Mouse (Mus musculus) liver, embryonic 14.5 days (tissue): ENCODE measurements at regions not wholly inside any gene's neighbourhood (a gene's known extent, or its start where the extent isn't known, plus 50 kb on each side); places are given as distances from the start of the nearest gene placed in this dataset.

Source experiments
- ATAC-seq: fragments of 200-750 bp; cut with Nextera tagmentation; 2 replicates; pipeline ENCODE4 v1.8.0; 2017; ENCODE audit warnings: moderate number of reproducible peaks, mild to moderate bottlenecking, moderate library complexity; ENCODE audit not compliant: insufficient read depth
- DNase-seq, 3 experiments: peaks; one replicate each; pipeline ENCODE4 v3.0.0-alpha.2; 2012 to 2013; ENCODE audit warnings: low read depth in 3 of 3, low spot score in 3 of 3
- H3K27ac ChIP-seq: fragments of 300-500 bp; sonication (generic); 2 replicates; pipeline ENCODE4 v1.5.1; 2014; ENCODE audit warnings: moderate library complexity, mild to moderate bottlenecking, control low read depth, inconsistent platforms
- H3K27me3 ChIP-seq: fragments of 300-500 bp; sonication (generic); 2 replicates; pipeline ENCODE4 v1.6.1; 2014; ENCODE audit warnings: mild to moderate bottlenecking, low read length, moderate library complexity; ENCODE audit not compliant: control insufficient read depth, insufficient read depth
- H3K36me3 ChIP-seq: fragments of 300-500 bp; sonication (generic); replicated peaks from 2 replicates; pipeline ENCODE4 v1.6.1; 2014; ENCODE audit warnings: low read depth; ENCODE audit not compliant: control insufficient read depth, insufficient read depth
- H3K4me1 ChIP-seq, 2 experiments: fragments of 200-500 bp in 1 of 2; fragments of 300-500 bp in 1 of 2; sonication (generic) in 1 of 2; replicated peaks; 2 replicates each; pipeline ENCODE4 v1.6.1; 2012 to 2014; ENCODE audit warnings: antibody characterized with exemption in 1 of 2, inconsistent platforms in 1 of 2, low read length in 1 of 2; ENCODE audit not compliant: control insufficient read depth in 2 of 2, insufficient read depth in 2 of 2
- H3K4me2 ChIP-seq: fragments of 300-500 bp; sonication (generic); 2 replicates; pipeline ENCODE4 v1.6.1; 2014; ENCODE audit warnings: low read depth, mild to moderate bottlenecking, control low read depth, moderate library complexity
- H3K4me3 ChIP-seq, 2 experiments: fragments of 200-500 bp in 1 of 2; fragments of 300-500 bp in 1 of 2; sonication (generic) in 1 of 2; 2 replicates each; pipeline ENCODE4 v1.5.1; 2012 to 2014; ENCODE audit warnings: low read depth in 2 of 2, low read length in 2 of 2, mild to moderate bottlenecking in 2 of 2, control low read depth in 1 of 2, inconsistent platforms in 1 of 2, moderate library complexity in 1 of 2; ENCODE audit not compliant: insufficient read depth in 1 of 2
- H3K9ac ChIP-seq: fragments of 300-500 bp; sonication (generic); replicated peaks from 2 replicates; pipeline ENCODE4 v1.6.1; 2014; ENCODE audit warnings: mild to moderate bottlenecking, control low read depth, moderate library complexity
- H3K9me3 ChIP-seq: fragments of 300-500 bp; sonication (generic); 2 replicates; pipeline ENCODE4 v1.6.1; 2016; ENCODE audit warnings: low read length, mixed read lengths; ENCODE audit not compliant: control insufficient read depth
- CTCF ChIP-seq: IDR thresholded peaks from 2 replicates; pipeline ENCODE4 v1.5.1; 2016; ENCODE audit warnings: antibody characterized with exemption, low read depth, control low read depth
- EP300 ChIP-seq: IDR thresholded peaks from 2 replicates; pipeline ENCODE4 v1.6.1; 2016; ENCODE audit warnings: antibody characterized with exemption, low read depth
- WGBS: fragments of 180-500 bp; shearing (Covaris S2); extraction: QIAGEN DNeasy Blood & Tissue Kit; methylation state at CpG from one replicate; pipeline ENCODE4 v1.1.7; 2014; ENCODE audit not compliant: insufficient replicate concordance; 5-methylcytosine and 5-hydroxymethylcytosine counted together

GRCm38 (mm10) chr16:47081896-47082295, 583.6 kb upstream of the Nectin3 start:
- no peak for TF ChIP-seq EP300
- TF ChIP-seq CTCF = no peak
- Histone ChIP-seq H3K9ac (no peak overlapping the region), H3K27me3 (no peaks in the 10 kb centered on the region), H3K9me3 (no peaks in the 10 kb centered on the region), H3K4me2 (no peak overlapping the region), H3K36me3 (no peaks in the 10 kb centered on the region), H3K4me3 (no peak overlapping the region), H3K4me1 (no peaks in the 10 kb centered on the region), H3K27ac (no peak overlapping the region)
- 79% methylated on average over 4 of the region's 4 CpGs for WGBS
- ATAC-seq (no peak), DNase-seq (no peak)

- H3K27me3 ChIP-seq = no peaks in the 10 kb centered on the region
- H3K4me3 ChIP-seq = no peak overlapping the region
- H3K27ac ChIP-seq = no peak overlapping the region
- no peak for TF ChIP-seq EP300
- no peak for TF ChIP-seq CTCF
- H3K9ac ChIP-seq = no peak overlapping the region
- no peak for DNase-seq
- no peaks in the 10 kb centered on the region for H3K36me3 ChIP-seq
- ATAC-seq = no peak
- H3K4me1 ChIP-seq = no peaks in the 10 kb centered on the region
- no peaks in the 10 kb centered on the region for H3K9me3 ChIP-seq
- WGBS = 63% methylated on average over 2 of the region's 2 CpGs
- no peak overlapping the region for H3K4me2 ChIP-seq
These were observed 582.0 kb upstream of the Nectin3 start for GRCm38 (mm10) chr16:47080330-47080729.

DNA sequence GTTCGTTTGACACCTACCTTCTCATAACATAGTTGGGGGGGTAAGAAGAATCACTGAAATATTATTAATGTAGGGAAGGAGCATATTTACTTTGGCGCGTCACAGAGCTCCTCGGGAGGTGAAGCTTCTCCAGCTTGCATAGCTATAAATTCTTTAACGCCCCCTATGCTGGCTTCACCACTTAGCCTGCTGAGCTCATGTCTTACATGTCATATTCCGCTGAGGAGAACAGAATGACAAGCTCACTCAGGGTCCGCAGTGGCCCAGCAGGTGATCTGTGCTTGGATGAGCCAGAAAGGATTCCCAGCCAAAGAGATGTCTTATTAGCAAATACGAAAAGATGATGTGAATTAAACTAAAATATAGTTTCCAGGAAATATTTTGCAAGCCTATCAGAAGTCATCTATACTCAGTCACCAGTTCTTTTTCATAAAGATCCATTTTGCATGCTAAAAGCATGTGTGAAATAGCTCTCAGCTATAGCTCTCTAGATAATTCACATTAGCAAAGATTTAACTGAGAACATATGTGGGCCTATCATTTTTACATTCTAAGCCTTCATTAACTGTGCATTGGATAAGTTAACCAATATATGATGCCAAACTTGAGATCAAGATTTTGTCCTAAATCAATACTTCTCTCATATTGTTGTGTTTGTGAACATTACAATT, 561.1 kb upstream of the Nectin3 start:
- no peak for TF ChIP-seq CTCF
- TF ChIP-seq EP300 = no peak
- H3K4me3 ChIP-seq = no peak overlapping the region
- no peak for DNase-seq
- no peaks in the 10 kb centered on the region for H3K9me3 ChIP-seq
- no peak overlapping the region for H3K4me2 ChIP-seq
- no peaks in the 10 kb centered on the region for H3K36me3 ChIP-seq
- no peaks in the 10 kb centered on the region for H3K4me1 ChIP-seq
- no peaks in the 10 kb centered on the region for H3K27me3 ChIP-seq
- H3K9ac ChIP-seq = no peak overlapping the region
- no peak for ATAC-seq
- H3K27ac ChIP-seq = no peak overlapping the region
- WGBS = 62% methylated on average over 8 of the region's 8 CpGs

DNA sequence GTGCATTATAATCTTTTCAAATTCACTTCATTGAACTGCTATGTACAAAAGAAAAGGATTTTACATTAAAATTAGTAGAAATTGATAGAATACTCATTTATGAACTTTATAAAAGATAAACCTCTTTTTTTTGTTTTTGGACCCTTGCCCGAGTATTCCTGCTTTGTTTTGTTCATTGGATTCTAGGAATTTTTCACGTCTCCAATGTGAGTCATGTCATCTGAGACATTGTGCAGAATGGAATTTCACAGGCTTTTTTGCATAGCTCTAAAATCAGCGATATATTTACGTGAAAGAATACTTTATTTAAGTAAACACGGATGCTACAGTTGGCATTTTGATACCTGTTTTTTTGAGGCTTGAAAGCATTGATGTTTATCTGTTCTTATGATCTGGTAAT, 560.5 kb upstream of the Nectin3 start:
- no peak overlapping the region for H3K27ac ChIP-seq
- H3K36me3 ChIP-seq = no peaks in the 10 kb centered on the region
- H3K4me2 ChIP-seq = no peak overlapping the region
- no peaks in the 10 kb centered on the region for H3K27me3 ChIP-seq
- no peak for ATAC-seq
- no peak overlapping the region for H3K9ac ChIP-seq
- H3K4me1 ChIP-seq = no peaks in the 10 kb centered on the region
- H3K4me3 ChIP-seq = no peak overlapping the region
- WGBS = 52% methylated on average over 5 of the region's 5 CpGs
- H3K9me3 ChIP-seq = no peaks in the 10 kb centered on the region
- TF ChIP-seq EP300 (no peak), CTCF (no peak)
- no peak for DNase-seq

- TF ChIP-seq EP300 (no peak), CTCF (no peak)
- H3K27me3 ChIP-seq = no peaks in the 10 kb centered on the region
These were observed 527.6 kb upstream of the Nectin3 start for GRCm38 (mm10) chr16:47025971-47026370.

More at GRCm38 (mm10) chr16:47025971-47026370, 527.6 kb upstream of the Nectin3 start:
- no peak for ATAC-seq
- Histone ChIP-seq H3K9me3 (no peaks in the 10 kb centered on the region), H3K36me3 (no peaks in the 10 kb centered on the region), H3K4me3 (no peak overlapping the region), H3K9ac (no peak overlapping the region), H3K4me1 (no peaks in the 10 kb centered on the region), H3K27ac (no peak overlapping the region), H3K4me2 (no peak overlapping the region)
- no peak for DNase-seq
